Mouse (Mus musculus): Measurements from ENCODE around the gene Gm5414. TPM values are rescaled to one million over a fixed set of nuclear protein-coding genes. Genes with fewer than 3 reads are reported as not detected.

Gene Gm5414
- polyA plus RNA-seq (2015; fragmentation: Nextera tagmentation; extraction: Ambion mirVana) = not detected in 2 replicates

DNA sequence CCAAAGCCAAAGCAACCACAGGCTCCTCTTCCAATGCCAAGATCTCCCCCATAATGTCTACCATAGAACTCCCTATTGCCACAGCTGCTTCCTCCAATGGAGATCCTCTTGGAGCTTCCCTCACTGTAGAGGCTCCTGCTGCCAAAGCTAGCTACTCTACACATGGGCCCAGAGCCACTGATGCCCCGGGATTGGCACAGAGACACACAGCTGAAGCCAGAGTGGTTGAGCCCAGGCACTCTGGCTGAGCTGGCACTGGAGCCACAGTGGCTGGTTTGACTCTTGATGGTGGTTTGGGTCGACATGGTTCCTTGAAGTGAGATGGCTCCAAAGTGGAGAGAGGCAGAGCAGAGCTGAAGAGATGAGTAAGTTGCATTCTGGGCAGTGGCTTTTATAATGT, at the start of gene Gm5414:
Gene Gm5414 (minus strand): TSS at position 305 of the 400 bp plus-strand sequence.
- no peaks in the 10 kb centered on the region for H3K27me3 ChIP-seq (ENCODE audit: control insufficient read depth, insufficient read depth, low read length)
- DNase-seq (ENCODE audit: low spot score) = no peak
- 72% methylated on average over 2 of the region's 2 CpGs for WGBS
- no peak for ATAC-seq (ENCODE audit: low FRiP score, low TSS enrichment)
- H3K4me2 ChIP-seq (replicated peaks; ENCODE audit: low read depth) = no peak within 1 kb of the TSS
- TF ChIP-seq EP300 (optimal IDR thresholded peaks at IDR 0.05) = no peak
- TF ChIP-seq CTCF (IDR thresholded peaks at IDR 0.05; ENCODE audit: low read depth) = no peak
- H3K4me1 ChIP-seq (replicated peaks; ENCODE audit: control insufficient read depth, insufficient read depth) = no peaks in the 10 kb centered on the region
- no peaks in the 10 kb centered on the region for H3K9me3 ChIP-seq (ENCODE audit: control insufficient read depth, low read length)
- no peak within 1 kb of the TSS for H3K27ac ChIP-seq (replicated peaks)
- H3K4me3 ChIP-seq (ENCODE audit: low read depth, low read length) = no peak within 1 kb of the TSS
- no peaks in the 10 kb centered on the region for H3K36me3 ChIP-seq (ENCODE audit: control insufficient read depth, insufficient read depth, low read length)
- H3K9ac ChIP-seq (ENCODE audit: low read length) = no peak within 1 kb of the TSS

DNA sequence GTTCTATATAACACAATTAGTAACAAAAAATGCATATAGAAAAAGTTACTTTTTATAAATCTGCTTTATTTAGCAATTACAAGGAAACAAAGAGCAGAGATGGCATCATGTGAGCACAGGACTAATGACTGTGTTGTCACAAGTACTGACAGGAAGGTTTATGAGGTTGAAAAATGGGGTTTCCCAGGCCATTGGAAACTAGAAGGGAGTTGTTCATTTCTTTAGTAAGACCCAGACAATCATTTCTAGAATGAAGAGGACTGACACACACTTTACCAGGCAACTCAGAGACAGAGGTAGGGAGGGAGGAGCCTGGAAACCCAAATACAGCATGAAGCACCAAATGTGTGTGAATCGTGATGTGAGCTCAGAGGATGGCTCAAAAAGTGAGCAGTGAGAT, 48.0 kb upstream of the Gm5414 start:
- no peak overlapping the region for H3K4me3 ChIP-seq (ENCODE audit: low read depth, low read length)
- no peak for TF ChIP-seq CTCF (IDR thresholded peaks at IDR 0.05; ENCODE audit: low read depth)
- TF ChIP-seq EP300 (optimal IDR thresholded peaks at IDR 0.05) = no peak
- H3K27ac ChIP-seq (replicated peaks) = no peak overlapping the region
- no peak for ATAC-seq (ENCODE audit: low FRiP score, low TSS enrichment)
- H3K4me1 ChIP-seq (replicated peaks; ENCODE audit: control insufficient read depth, insufficient read depth) = no peaks in the 10 kb centered on the region
- H3K9ac ChIP-seq (ENCODE audit: low read length) = no peak overlapping the region
- no peak overlapping the region for H3K4me2 ChIP-seq (replicated peaks; ENCODE audit: low read depth)
- DNase-seq (ENCODE audit: low spot score) = no peak
- no peaks in the 10 kb centered on the region for H3K9me3 ChIP-seq (ENCODE audit: control insufficient read depth, low read length)
- 65% methylated on average over 1 of the region's 1 CpGs for WGBS
- H3K27me3 ChIP-seq (ENCODE audit: control insufficient read depth, insufficient read depth, low read length) = no peaks in the 10 kb centered on the region
- no peaks in the 10 kb centered on the region for H3K36me3 ChIP-seq (ENCODE audit: control insufficient read depth, insufficient read depth, low read length)

DNA sequence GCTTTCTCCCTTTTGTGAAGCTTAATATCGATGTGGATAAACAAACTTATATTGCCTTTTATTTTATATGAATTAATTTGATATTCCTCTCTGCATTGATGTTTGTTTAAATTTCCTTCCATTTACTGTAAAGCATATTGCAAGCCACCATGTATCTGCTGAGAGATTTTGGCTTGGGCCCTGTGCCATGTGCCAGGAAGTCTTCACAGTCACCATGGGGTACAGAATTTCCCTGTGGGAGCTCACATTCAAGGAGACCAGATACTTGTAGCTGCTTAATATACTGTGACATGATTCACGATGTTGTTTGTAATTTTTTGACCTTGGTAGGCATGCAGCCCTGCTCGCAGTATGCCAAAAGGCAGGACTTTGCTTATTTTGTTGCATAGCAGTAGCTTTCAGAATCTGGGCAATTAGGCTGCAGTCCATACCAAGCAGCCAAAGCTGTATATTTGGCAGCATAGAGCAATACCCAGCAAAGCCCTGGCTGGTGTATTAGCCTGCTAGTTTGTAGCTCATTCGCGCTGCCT, 24.8 kb upstream of the Gm5414 start:
- WGBS = 87% methylated on average over 5 of the region's 5 CpGs
- ATAC-seq (ENCODE audit: low FRiP score, low TSS enrichment) (no peak), DNase-seq (ENCODE audit: low spot score) (no peak)
- no peak for TF ChIP-seq EP300 (optimal IDR thresholded peaks at IDR 0.05)
- no peak for TF ChIP-seq CTCF (IDR thresholded peaks at IDR 0.05; ENCODE audit: low read depth)
- H3K4me2 ChIP-seq (replicated peaks; ENCODE audit: low read depth) = no peak overlapping the region
- no peak overlapping the region for H3K9ac ChIP-seq (ENCODE audit: low read length)
- no peak overlapping the region for H3K4me3 ChIP-seq (ENCODE audit: low read depth, low read length)
- no peaks in the 10 kb centered on the region for H3K4me1 ChIP-seq (replicated peaks; ENCODE audit: control insufficient read depth, insufficient read depth)
- no peaks in the 10 kb centered on the region for H3K9me3 ChIP-seq (ENCODE audit: control insufficient read depth, low read length)
- H3K27ac ChIP-seq (replicated peaks) = no peak overlapping the region
- H3K27me3 ChIP-seq (ENCODE audit: control insufficient read depth, insufficient read depth, low read length) = no peaks in the 10 kb centered on the region
- no peaks in the 10 kb centered on the region for H3K36me3 ChIP-seq (ENCODE audit: control insufficient read depth, insufficient read depth, low read length)

DNA sequence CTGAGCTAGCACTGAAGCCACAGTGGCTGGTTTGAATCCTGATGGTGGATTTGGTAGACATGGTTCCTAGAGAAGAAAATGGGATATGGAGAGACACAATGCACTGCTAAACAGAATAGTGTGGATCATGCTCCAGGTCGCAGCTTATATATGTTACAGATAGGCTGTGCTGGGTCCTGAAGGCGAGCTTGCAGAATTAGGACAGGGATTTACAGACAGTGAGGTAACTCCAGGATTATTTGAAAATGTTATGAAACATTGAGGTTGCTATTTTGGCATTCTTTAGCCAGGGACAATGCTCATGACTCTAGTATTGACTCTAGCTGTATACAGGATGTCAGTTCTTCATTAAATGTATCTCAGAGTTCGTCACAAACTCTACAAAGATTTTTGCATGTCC, 19.3 kb upstream of the Gm5414 start, which contains the start of gene Gm5478:
Gene Gm5478 (minus strand): TSS at position 101 of the 400 bp plus-strand sequence.
- no peak for TF ChIP-seq CTCF (IDR thresholded peaks at IDR 0.05; ENCODE audit: low read depth)
- TF ChIP-seq EP300 (optimal IDR thresholded peaks at IDR 0.05) = no peak
- Histone ChIP-seq H3K4me2 (replicated peaks; ENCODE audit: low read depth) (no peak within 1 kb of the TSS), H3K4me1 (replicated peaks; ENCODE audit: control insufficient read depth, insufficient read depth) (no peaks in the 10 kb centered on the region), H3K4me3 (ENCODE audit: low read depth, low read length) (no peak within 1 kb of the TSS), H3K9me3 (ENCODE audit: control insufficient read depth, low read length) (no peaks in the 10 kb centered on the region), H3K9ac (ENCODE audit: low read length) (no peak within 1 kb of the TSS), H3K27me3 (ENCODE audit: control insufficient read depth, insufficient read depth, low read length) (no peaks in the 10 kb centered on the region), H3K27ac (replicated peaks) (no peak within 1 kb of the TSS), H3K36me3 (ENCODE audit: control insufficient read depth, insufficient read depth, low read length) (no peaks in the 10 kb centered on the region)
- ATAC-seq (ENCODE audit: low FRiP score, low TSS enrichment) (no peak), DNase-seq (ENCODE audit: low spot score) (no peak)
- 64% methylated on average over 3 of the region's 3 CpGs for WGBS

DNA sequence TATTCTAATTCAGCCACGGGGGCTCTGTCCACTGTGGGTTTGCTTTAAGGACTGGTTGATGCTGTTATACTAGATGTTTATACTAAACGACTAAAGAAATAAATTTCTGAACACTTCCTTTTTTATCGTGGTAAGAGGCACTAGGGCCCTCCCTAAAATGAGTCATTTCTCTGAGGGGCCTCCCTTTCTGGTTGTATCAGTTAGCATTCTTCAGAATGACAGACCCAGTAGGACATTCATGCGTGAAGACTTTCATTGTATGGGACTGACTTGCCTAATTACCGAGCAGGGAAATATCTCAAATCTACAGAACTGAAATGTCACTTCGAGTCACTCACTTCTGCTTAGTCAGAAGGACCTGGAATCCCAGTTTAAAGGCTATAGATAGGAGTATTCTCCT, 28.9 kb downstream of the Gm5414 start:
- 26% methylated on average over 6 of the region's 6 CpGs for WGBS
- H3K27me3 ChIP-seq (ENCODE audit: control insufficient read depth, insufficient read depth, low read length) = no peaks in the 10 kb centered on the region
- no peak overlapping the region for H3K4me2 ChIP-seq (replicated peaks; ENCODE audit: low read depth)
- no peak overlapping the region for H3K9ac ChIP-seq (ENCODE audit: low read length)
- H3K4me1 ChIP-seq (replicated peaks; ENCODE audit: control insufficient read depth, insufficient read depth) = no peaks in the 10 kb centered on the region
- TF ChIP-seq CTCF (IDR thresholded peaks at IDR 0.05; ENCODE audit: low read depth) = no peak
- TF ChIP-seq EP300 (optimal IDR thresholded peaks at IDR 0.05) = no peak
- H3K27ac ChIP-seq (replicated peaks) = no peak overlapping the region
- ATAC-seq (ENCODE audit: low FRiP score, low TSS enrichment) = no peak
- H3K36me3 ChIP-seq (ENCODE audit: control insufficient read depth, insufficient read depth, low read length) = no peaks in the 10 kb centered on the region
- no peak overlapping the region for H3K4me3 ChIP-seq (ENCODE audit: low read depth, low read length)
- no peak for DNase-seq (ENCODE audit: low spot score)
- no peaks in the 10 kb centered on the region for H3K9me3 ChIP-seq (ENCODE audit: control insufficient read depth, low read length)

DNA sequence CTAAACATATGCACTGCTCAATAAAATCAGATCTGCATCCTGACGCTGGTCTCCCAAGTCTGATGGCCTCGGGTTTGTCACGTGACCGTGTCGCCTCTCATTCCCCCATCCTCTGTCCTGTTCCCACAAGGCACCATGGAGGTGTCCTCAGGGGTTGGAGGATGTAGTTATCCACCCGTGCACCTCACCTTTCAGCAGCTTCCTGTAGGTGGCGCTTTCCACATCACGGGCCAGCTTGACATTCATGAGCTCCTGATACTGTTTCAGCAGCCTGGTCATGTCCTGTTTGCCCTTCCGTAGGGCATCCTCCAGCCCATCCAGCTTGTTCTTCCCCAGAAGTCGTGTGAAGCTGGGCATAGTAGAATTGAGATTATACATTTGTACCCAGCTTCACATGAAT, 39.8 kb downstream of the Gm5414 start:
- H3K4me1 ChIP-seq (replicated peaks; ENCODE audit: control insufficient read depth, insufficient read depth) = no peaks in the 10 kb centered on the region
- no peaks in the 10 kb centered on the region for H3K9me3 ChIP-seq (ENCODE audit: control insufficient read depth, low read length)
- H3K36me3 ChIP-seq (ENCODE audit: control insufficient read depth, insufficient read depth, low read length) = no peaks in the 10 kb centered on the region
- no peaks in the 10 kb centered on the region for H3K27me3 ChIP-seq (ENCODE audit: control insufficient read depth, insufficient read depth, low read length)
- no peak overlapping the region for H3K4me3 ChIP-seq (ENCODE audit: low read depth, low read length)
- ATAC-seq (ENCODE audit: low FRiP score, low TSS enrichment) (no peak), DNase-seq (ENCODE audit: low spot score) (peak; percentile 16)
- H3K27ac ChIP-seq (replicated peaks) = no peak overlapping the region
- WGBS = 77% methylated on average over 10 of the region's 10 CpGs
- H3K9ac ChIP-seq (ENCODE audit: low read length) = no peak overlapping the region
- TF ChIP-seq EP300 (optimal IDR thresholded peaks at IDR 0.05) = no peak
- TF ChIP-seq CTCF (IDR thresholded peaks at IDR 0.05; ENCODE audit: low read depth) = peak; percentile 49
- H3K4me2 ChIP-seq (replicated peaks; ENCODE audit: low read depth) = no peak overlapping the region

Measured in stomach, postnatal 0 days (tissue).